Mouse (Mus musculus): ENCODE measurements at regions not wholly inside any gene's neighbourhood (a gene's known extent, or its start where the extent isn't known, plus 50 kb on each side); places are given as distances from the start of the nearest gene placed in this dataset.

DNA sequence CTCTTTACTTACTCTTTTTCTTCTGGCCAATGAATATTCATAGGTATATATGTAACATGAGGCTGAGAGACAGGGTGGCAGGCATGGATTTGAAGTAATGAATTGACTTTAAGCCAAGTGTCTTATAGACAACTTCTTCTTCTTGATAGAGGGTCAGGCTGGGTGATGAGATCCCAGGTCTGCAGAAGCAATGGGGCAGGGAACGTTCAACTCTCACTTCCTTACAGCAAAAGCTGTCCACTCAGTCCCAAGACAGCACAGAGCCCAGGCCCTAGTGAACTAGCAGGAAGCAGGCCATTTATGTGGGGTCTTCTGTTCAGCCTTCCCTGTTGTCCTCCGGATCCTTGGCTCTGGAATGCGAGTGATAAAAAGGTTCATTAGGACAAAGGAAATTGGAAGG lies 52.6 kb upstream of the Lclat1 start:
- TF ChIP-seq CTCF (IDR thresholded peaks at IDR 0.05; ENCODE audit: extremely low read depth, insufficient read depth, low read length), result no peak
- no peak for TF ChIP-seq POLR2A (IDR thresholded peaks at IDR 0.05; ENCODE audit: extremely low read depth, insufficient read depth, low read length)

Data from cortical plate, adult 2 months (tissue).